Mouse (Mus musculus) lung, adult 2 months (tissue): ENCODE measurements around the gene Ercc6.

Source experiments
- CTCF ChIP-seq: fragments of 200-500 bp; IDR thresholded peaks from 2 replicates; pipeline ENCODE4 v1.5.1; 2011; ENCODE audit warnings: mild to moderate bottlenecking, low read length, control low read depth; ENCODE audit not compliant: insufficient read depth
- POLR2A ChIP-seq: fragments of 200-500 bp; IDR thresholded peaks from 2 replicates; pipeline ENCODE4 v1.6.1; 2011; ENCODE audit warnings: low read depth, mild to moderate bottlenecking, control low read depth, low read length, borderline replicate concordance; ENCODE audit errors: extremely low read depth

DNA sequence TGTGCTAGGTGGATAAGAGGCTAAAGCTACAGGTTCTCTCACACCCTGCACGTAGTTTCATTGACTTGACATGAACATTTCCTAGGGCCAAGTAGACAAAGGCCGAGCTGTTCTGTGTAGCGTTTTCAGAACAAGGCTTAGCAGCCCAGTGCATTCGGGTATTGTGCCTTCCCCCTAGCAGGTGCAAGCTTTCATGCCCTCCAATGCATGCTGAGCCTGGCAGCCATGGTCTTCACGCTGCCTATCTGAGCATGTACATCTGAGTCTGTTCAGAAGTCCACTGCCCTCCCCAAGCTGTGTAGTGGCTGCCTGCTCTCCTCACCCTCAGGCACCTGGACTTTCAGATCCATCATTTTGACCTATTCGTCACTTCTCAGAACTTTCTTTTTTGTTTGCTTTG lies 50.3 kb downstream of the Ercc6 start:
- TF ChIP-seq CTCF (no peak), POLR2A (no peak)
